Mouse (Mus musculus) kidney, postnatal 0 days (tissue): ENCODE results near the gene Ydjc. TPM values are rescaled to one million over a fixed set of nuclear protein-coding genes. Genes with fewer than 3 reads are reported as not detected.

Source experiments
- ATAC-seq: fragments of 200-750 bp; cut with Nextera tagmentation; replicated peaks from 2 replicates; pipeline ENCODE4 v1.8.0; 2017; ENCODE audit warnings: low read depth, moderate number of reproducible peaks, moderate TSS enrichment, moderate library complexity; ENCODE audit not compliant: low FRiP score
- DNase-seq: peaks from one replicate; pipeline ENCODE4 v3.0.0-alpha.2; 2016; ENCODE audit warnings: low spot score
- H3K27ac ChIP-seq: fragments of 300-500 bp; sonication (generic); 2 replicates; pipeline ENCODE4 v1.5.1; 2014; ENCODE audit warnings: mild to moderate bottlenecking
- H3K27me3 ChIP-seq: fragments of 300-500 bp; sonication (generic); 2 replicates; pipeline ENCODE4 v1.6.1; 2014; ENCODE audit warnings: low read length, mixed read lengths; ENCODE audit not compliant: insufficient read depth
- H3K36me3 ChIP-seq: fragments of 300-500 bp; sonication (generic); 2 replicates; pipeline ENCODE4 v1.6.1; 2014; ENCODE audit warnings: low read length, mixed read lengths; ENCODE audit not compliant: insufficient read depth
- H3K4me1 ChIP-seq: fragments of 300-500 bp; sonication (generic); replicated peaks from 2 replicates; pipeline ENCODE4 v1.6.1; 2014; ENCODE audit warnings: antibody characterized with exemption, low read length, mixed read lengths; ENCODE audit not compliant: insufficient read depth
- H3K4me2 ChIP-seq: fragments of 300-500 bp; sonication (generic); 2 replicates; pipeline ENCODE4 v1.6.1; 2014; ENCODE audit warnings: mild to moderate bottlenecking, low read length, moderate library complexity, mixed read lengths
- H3K4me3 ChIP-seq: fragments of 300-500 bp; sonication (generic); replicated peaks from 2 replicates; pipeline ENCODE4 v1.5.1; 2014; ENCODE audit warnings: low read depth, low read length
- H3K9ac ChIP-seq: fragments of 300-500 bp; sonication (generic); 2 replicates; pipeline ENCODE4 v1.6.1; 2014; ENCODE audit warnings: low read depth, low read length
- H3K9me3 ChIP-seq: fragments of 300-500 bp; sonication (generic); replicated peaks from 2 replicates; pipeline ENCODE4 v1.6.1; 2016; ENCODE audit warnings: low read length, inconsistent platforms, mixed read lengths
- CTCF ChIP-seq: IDR thresholded peaks from 2 replicates; pipeline ENCODE4 v1.5.1; 2016; ENCODE audit warnings: antibody characterized with exemption, low read depth, mild to moderate bottlenecking, moderate library complexity
- WGBS: fragments of 180-500 bp; shearing (Covaris S2); extraction: QIAGEN DNeasy Blood & Tissue Kit; methylation state at CpG from one replicate; pipeline ENCODE4 v1.1.7; 2014; 5-methylcytosine and 5-hydroxymethylcytosine counted together
- polyA plus RNA-seq: library from polyadenylated mRNA; unstranded; fragments of >200 nt; fragmentation: Nextera tagmentation; extraction: Ambion mirVana; gene quantifications from 2 replicates; pipeline ENCODE4 v1.2.1, GENCODE M21; 2015

The Ydjc gene
- polyA plus RNA-seq = 9.0 and 9.1 TPM in 2 replicates

DNA sequence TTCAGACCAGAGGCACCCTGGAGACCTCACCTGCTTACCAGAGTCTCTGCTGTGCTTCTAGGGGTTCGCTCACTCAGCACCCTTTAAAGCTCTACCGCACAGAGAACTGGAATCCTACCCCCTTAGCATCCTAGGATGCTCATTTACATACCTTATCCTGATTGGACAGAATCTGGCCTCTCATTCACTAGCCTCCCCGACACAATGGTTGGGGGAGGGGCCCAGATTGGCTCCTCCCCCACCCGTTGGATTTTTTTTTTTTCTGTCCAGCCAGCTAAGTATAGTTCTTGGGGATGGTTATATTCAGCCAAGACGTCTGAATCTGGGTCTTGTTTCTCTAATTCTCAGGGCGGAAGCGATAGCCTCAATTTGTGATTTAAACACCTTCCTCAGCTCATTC is at the start of gene Ydjc:
Gene Ydjc, plus strand, starts transcription at position 283 of the 400 bp plus-strand sequence.
- DNase-seq (peak; percentile 69), ATAC-seq (no peak)
- TF ChIP-seq CTCF = no peak
- Histone ChIP-seq H3K36me3 (no peaks in the 10 kb centered on the region), H3K4me2 (no peak within 1 kb of the TSS), H3K4me3 (no peak within 1 kb of the TSS), H3K4me1 (peaks cover 13% of the 10 kb centered on the region), H3K27me3 (no peaks in the 10 kb centered on the region), H3K9ac (no peak within 1 kb of the TSS), H3K9me3 (no peaks in the 10 kb centered on the region), H3K27ac (no peak within 1 kb of the TSS)
- 20% methylated on average over 7 of the region's 7 CpGs for WGBS

- Histone ChIP-seq H3K9ac (no peak overlapping the region), H3K36me3 (peaks cover 67% of the 10 kb centered on the region), H3K4me3 (no peak overlapping the region), H3K9me3 (no peaks in the 10 kb centered on the region), H3K27me3 (no peaks in the 10 kb centered on the region), H3K4me2 (no peak overlapping the region), H3K27ac (no peak overlapping the region), H3K4me1 (no peaks in the 10 kb centered on the region)
- TF ChIP-seq CTCF = no peak
- ATAC-seq = no peak
- DNase-seq = no peak
- 93% methylated on average over 3 of the region's 3 CpGs for WGBS
Measured at GRCm38 (mm10) chr16:17096938-17097337, 47.5 kb upstream of the Ydjc start.

GRCm38 (mm10) chr16:17102630-17103220 is 41.7 kb upstream of the Ydjc start:
- no peaks in the 10 kb centered on the region for H3K27me3 ChIP-seq
- peaks cover 41% of the 10 kb centered on the region for H3K36me3 ChIP-seq
- WGBS = 59% methylated on average over 7 of the region's 7 CpGs

DNA sequence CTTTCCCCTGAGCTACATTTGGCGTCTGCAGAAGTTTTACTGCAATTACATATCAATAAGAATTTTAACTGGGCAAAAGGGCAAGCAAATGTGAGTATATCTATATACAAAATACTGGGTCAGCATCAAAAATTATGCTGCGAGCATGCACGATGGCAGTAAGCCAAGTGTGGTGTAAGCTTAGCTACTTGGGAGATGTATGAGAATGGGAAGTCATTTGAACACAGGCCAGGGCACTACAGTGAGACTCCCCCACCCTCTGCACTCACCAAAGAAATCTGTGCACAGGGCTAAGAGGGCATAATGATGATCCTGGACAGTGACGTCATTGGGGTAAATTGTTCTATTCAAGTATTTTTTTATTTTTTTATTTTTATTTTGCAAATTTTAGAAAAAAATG is 39.8 kb upstream of the Ydjc start:
- 70% methylated on average over 4 of the region's 4 CpGs for WGBS
- no peaks in the 10 kb centered on the region for H3K4me1 ChIP-seq
- H3K27me3 ChIP-seq = no peaks in the 10 kb centered on the region
- H3K27ac ChIP-seq = no peak overlapping the region
- ATAC-seq = no peak
- no peaks in the 10 kb centered on the region for H3K9me3 ChIP-seq
- peaks cover 33% of the 10 kb centered on the region for H3K36me3 ChIP-seq
- H3K9ac ChIP-seq = no peak overlapping the region
- TF ChIP-seq CTCF = no peak
- no peak overlapping the region for H3K4me2 ChIP-seq
- no peak overlapping the region for H3K4me3 ChIP-seq
- no peak for DNase-seq

More at GRCm38 (mm10) chr16:17102630-17103220, 41.7 kb upstream of the Ydjc start:
- Histone ChIP-seq H3K9ac (no peak overlapping the region), H3K4me3 (no peak overlapping the region), H3K9me3 (no peaks in the 10 kb centered on the region), H3K4me2 (no peak overlapping the region), H3K27ac (no peak overlapping the region), H3K4me1 (no peaks in the 10 kb centered on the region)
- no peak for TF ChIP-seq CTCF
- ATAC-seq (no peak), DNase-seq (peak; percentile 5)

DNA sequence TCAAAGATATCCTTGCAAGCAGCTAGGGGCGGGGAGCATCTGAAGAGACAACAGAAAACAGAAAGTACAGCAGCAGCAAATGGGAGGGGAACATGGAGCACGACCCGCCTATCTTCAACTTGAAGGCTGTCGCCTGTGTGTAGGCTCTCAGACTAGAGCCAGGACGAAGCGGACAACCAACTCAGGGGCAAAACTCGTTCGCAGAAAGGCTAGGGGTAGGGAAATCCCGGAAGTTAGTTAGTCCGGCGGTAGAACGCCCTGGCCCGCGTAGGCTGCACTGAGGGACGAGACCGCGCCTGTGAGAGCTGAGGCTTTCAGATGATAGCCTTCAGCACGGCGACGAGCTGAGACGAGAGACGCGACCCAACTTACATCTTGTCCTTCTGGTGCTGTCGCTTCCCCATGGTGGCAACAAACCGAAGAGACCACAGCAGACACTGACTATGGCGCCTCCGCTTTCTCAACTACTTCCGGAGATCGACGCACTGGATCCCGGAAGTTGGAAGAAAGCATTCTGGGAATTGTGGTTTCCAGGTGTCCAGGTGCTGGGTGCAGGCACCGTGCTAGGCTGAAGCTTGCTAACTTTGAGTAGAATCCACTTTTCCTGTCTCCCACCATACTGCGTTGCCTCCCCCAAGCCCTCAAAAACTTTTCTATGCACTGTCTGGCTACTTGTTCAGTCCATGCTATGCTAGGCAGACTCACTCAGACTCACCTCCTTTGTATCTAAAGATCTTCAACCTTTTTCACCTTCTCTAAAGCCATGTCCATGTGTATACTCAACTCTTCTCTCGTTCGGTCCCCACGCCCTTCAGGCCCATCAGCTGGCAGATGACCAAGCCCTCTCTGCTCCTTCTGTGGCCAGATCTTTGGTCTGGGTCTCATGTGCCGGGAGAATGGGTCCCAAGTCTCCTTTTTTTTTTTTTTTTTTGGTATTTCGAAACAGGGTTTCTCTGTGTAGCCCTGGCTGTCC is 33.4 kb upstream of the Ydjc start, which contains the start of gene Ppil2:
Gene Ppil2, minus strand, starts transcription at position 487 of the 973 bp plus-strand sequence.
- ATAC-seq = peak; percentile 73
- Histone ChIP-seq H3K4me1 (peaks cover 7% of the 10 kb centered on the region; the same call in 1 of the 2 replicates), H3K27me3 (no peaks in the 10 kb centered on the region), H3K4me3 (peak within 1 kb of the TSS; percentile 62), H3K9ac (peak within 1 kb of the TSS; percentile 60), H3K36me3 (peaks cover 13% of the 10 kb centered on the region; the same call in 1 of the 2 replicates), H3K4me2 (peak within 1 kb of the TSS; percentile 52), H3K9me3 (no peaks in the 10 kb centered on the region), H3K27ac (peak within 1 kb of the TSS; percentile 26)
- TF ChIP-seq CTCF = no peak
- WGBS = 9% methylated on average over 38 of the region's 38 CpGs
- DNase-seq = peak; percentile 94

- Histone ChIP-seq H3K27me3 (no peaks in the 10 kb centered on the region), H3K36me3 (0 out of 2 replicates have a peak, but pooled peaks cover 4% of the 10 kb centered on the region), H3K9me3 (no peaks in the 10 kb centered on the region), H3K4me2 (no peak overlapping the region), H3K27ac (no peak overlapping the region), H3K4me1 (no peaks in the 10 kb centered on the region), H3K4me3 (no peak overlapping the region), H3K9ac (no peak overlapping the region)
- TF ChIP-seq CTCF = no peak
- WGBS = 84% methylated on average over 5 of the region's 5 CpGs
- ATAC-seq = no peak
- no peak for DNase-seq
Measured at GRCm38 (mm10) chr16:17117309-17117799, 27.1 kb upstream of the Ydjc start.
